In genomic region chr6:17282159-17282558, GRCm38 (mm10) we compare ENCODE assay signal across 8 mouse cellular contexts. TPM values are rescaled to one million over a fixed set of nuclear protein-coding genes. Genes with fewer than 3 reads are reported as not detected.
DNase-seq lines count a peak whose midpoint lies in the region; ATAC-seq and TF ChIP-seq lines count a peak whose summit lies in the region.

No protein-coding gene starts in this region.

- peak overlapping the region; percentile 74 for H3K4me2 ChIP-seq in heart, postnatal 0 days (ENCODE audit: low read depth, low read length)

- no peak for DNase-seq in cerebellum, adult 2 months
- no peak for DNase-seq in cerebellum, adult 8-10 months
- DNase-seq in T-cell, adult 2 months (ENCODE audit: low spot score), result peak; percentile 4
- DNase-seq in heart, postnatal 0 days (ENCODE audit: low spot score), result no peak
- peak; percentile 43 for DNase-seq in kidney, postnatal 10 days
- DNase-seq in lung, postnatal 4 days, result peak; percentile 51 to 68

- TF ChIP-seq POLR2A in cerebellum, adult 2 months (IDR thresholded peaks at IDR 0.05; ENCODE audit: borderline replicate concordance, insufficient read depth, low read length), result no peak

- H3K4me1 ChIP-seq in cerebellum, adult 2 months (ENCODE audit: control insufficient read depth, insufficient read depth, low read length), result no peaks in the 10 kb centered on the region
- no peaks in the 10 kb centered on the region for H3K4me1 ChIP-seq in heart, postnatal 0 days (ENCODE audit: control insufficient read depth, insufficient read depth)

- no peaks in the 10 kb centered on the region for H3K9me3 ChIP-seq in heart, postnatal 0 days (replicated peaks; ENCODE audit: control insufficient read depth, low read length)

- no peaks in the 10 kb centered on the region; the same call in 1 of the 2 replicates for H3K27me3 ChIP-seq in cerebellum, adult 2 months (ENCODE audit: control insufficient read depth, insufficient read depth, low read length)
- H3K27me3 ChIP-seq in heart, postnatal 0 days (ENCODE audit: control insufficient read depth, insufficient read depth, low read length), result no peaks in the 10 kb centered on the region

- no peak overlapping the region for H3K27ac ChIP-seq in cerebellum, adult 2 months (ENCODE audit: insufficient read depth, low read length)
- H3K27ac ChIP-seq in heart, postnatal 0 days (ENCODE audit: low read depth), result peak overlapping the region; percentile 86

- no peaks in the 10 kb centered on the region for H3K36me3 ChIP-seq in heart, postnatal 0 days (replicated peaks; ENCODE audit: control insufficient read depth, insufficient read depth, low read length)

- no peak for TF ChIP-seq EP300 in heart, postnatal 0 days (IDR thresholded peaks at IDR 0.05; ENCODE audit: low read depth)

- no peak overlapping the region for H3K9ac ChIP-seq in heart, postnatal 0 days (replicated peaks; ENCODE audit: low read depth, low read length)

- WGBS in cerebellum, adult 2 months, result 73% methylated on average over 5 of the region's 5 CpGs
- 43% methylated on average over 5 of the region's 5 CpGs for WGBS in heart, postnatal 0 days

- TF ChIP-seq CTCF in cerebellum, adult 2 months (IDR thresholded peaks at IDR 0.05; ENCODE audit: borderline replicate concordance, insufficient read depth, low read depth, low read length), result no peak
- no peak for TF ChIP-seq CTCF in heart, postnatal 0 days (IDR thresholded peaks at IDR 0.05; ENCODE audit: low read depth)

- peak overlapping the region; percentile 2 for H3K4me3 ChIP-seq in cerebellum, adult 2 months (replicated peaks; ENCODE audit: insufficient read depth, low read depth, low read length)
- peak overlapping the region; percentile 55 for H3K4me3 ChIP-seq in heart, postnatal 0 days (ENCODE audit: low read depth, low read length)

- ATAC-seq in heart, postnatal 0 days (ENCODE audit: insufficient read depth, low read depth), result peak; percentile 40; the same call in 1 of the 2 replicates
- no peak for ATAC-seq in cerebellum, adult (ENCODE audit: insufficient number of reproducible peaks, low FRiP score, low TSS enrichment)
- ATAC-seq in megakaryocyte-erythroid progenitor cell, adult 5-6 weeks (replicated peaks; ENCODE audit: low FRiP score, low TSS enrichment, poor library complexity, severe bottlenecking), result no peak

RNA-seq across cellular contexts. Expression of gene Cav2, which starts 1.2 kb away (rescaled TPM):
- 10.9 and 11.0 TPM in 2 replicates for polyA plus RNA-seq in cerebellum, adult 2 months (2012; rRNA removed)
- total RNA-seq in heart, postnatal 0 days (2014; rRNA removed; ENCODE audit: low replicate concordance), result 52.2 and 78.4 TPM in 2 replicates
- polyA plus RNA-seq in heart, postnatal 0 days (2015; fragmentation: Nextera tagmentation; extraction: Ambion mirVana), result 58.8 and 59.4 TPM in 2 replicates
- total RNA-seq in megakaryocyte-erythroid progenitor cell, adult 5-6 weeks (2014; fragmentation: Nextera tagmentation), result not detected in 2 replicates
- 0.23 TPM in 1 of 2 replicates, not detected in the other for total RNA-seq in megakaryocyte-erythroid progenitor cell, adult 5-6 weeks (2017)

RNA-seq across cellular contexts. Expression of gene Cav1, which starts 24.0 kb away (rescaled TPM):
- 15.4 and 19.0 TPM in 2 replicates for polyA plus RNA-seq in cerebellum, adult 2 months (2012; rRNA removed)
- 461 and 590 TPM in 2 replicates for total RNA-seq in heart, postnatal 0 days (2014; rRNA removed; ENCODE audit: low replicate concordance)
- 335 and 338 TPM in 2 replicates for polyA plus RNA-seq in heart, postnatal 0 days (2015; fragmentation: Nextera tagmentation; extraction: Ambion mirVana)
- not detected in 2 replicates for total RNA-seq in megakaryocyte-erythroid progenitor cell, adult 5-6 weeks (2014; fragmentation: Nextera tagmentation)
- total RNA-seq in megakaryocyte-erythroid progenitor cell, adult 5-6 weeks (2017), result not detected in 2 replicates

Comparison
In these comparisons a context has a peak if more than half of its experiments do, and no peak if none do; other contexts are left out.
1. DNase-seq: peak in T-cell, adult 2 months (single experiment), kidney, postnatal 10 days (single experiment) and lung, postnatal 4 days (2 of 2); none in cerebellum, adult 2 months (0 of 2), cerebellum, adult 8-10 months (single experiment) and heart, postnatal 0 days (single experiment).
2. RNA of gene Cav2, which starts 1.2 kb away (total RNA-seq): 52.2 to 78.4 TPM in heart, postnatal 0 days; 0.23 TPM in megakaryocyte-erythroid progenitor cell, adult 5-6 weeks; every median in the first group is over 10 times any median in the second.
3. RNA of gene Cav1, which starts 24.0 kb away (total RNA-seq): 461 to 590 TPM in heart, postnatal 0 days; not detected in megakaryocyte-erythroid progenitor cell, adult 5-6 weeks; every median in the first group is over 100 times any median in the second.